Mouse (Mus musculus) CD4-positive helper T cell, adult 2 months (primary cell): ENCODE data around the gene Pxt1.
A peak's percentile ranks its signal among the peaks of the same experiment; 100 is the strongest.

Experiments
- DNase-seq: peaks from one replicate; pipeline ENCODE4 v3.0.0-alpha.2; 2012; ENCODE audit warnings: low read depth, missing footprints, low spot score

The Pxt1 gene

DNA sequence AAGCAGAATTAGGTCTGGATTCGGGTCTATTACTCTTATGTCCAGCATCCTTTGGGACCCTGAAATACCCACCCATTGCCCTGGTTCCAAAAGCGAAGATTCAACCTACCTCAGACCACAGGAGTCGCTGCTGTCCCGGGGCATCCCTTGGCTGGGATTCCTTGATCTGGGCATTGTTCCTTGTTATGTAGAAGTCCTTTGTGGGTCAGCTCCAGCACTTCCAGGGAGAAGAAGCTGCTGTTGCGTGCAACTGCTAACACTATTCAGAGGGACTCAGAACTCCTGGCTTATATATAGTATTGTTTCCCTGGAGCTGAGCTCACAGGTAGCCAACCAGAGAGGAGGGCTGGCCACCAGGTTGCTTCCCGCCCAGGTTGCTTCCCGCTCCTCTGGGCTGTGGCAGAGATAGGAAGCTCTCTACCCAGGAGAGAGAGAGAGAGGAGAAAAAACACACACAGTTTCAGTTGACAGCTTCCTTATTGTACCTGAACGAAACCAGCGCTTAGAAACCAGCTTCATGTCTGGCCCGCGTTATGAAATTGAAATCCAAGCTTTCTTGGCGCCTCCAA, 28.5 kb downstream of the Pxt1 start, which contains the start of gene 4930539E08Rik:
Gene 4930539E08Rik (minus strand): TSS at position 265 of the 569 bp plus-strand sequence.
- DNase-seq = no peak

DNA sequence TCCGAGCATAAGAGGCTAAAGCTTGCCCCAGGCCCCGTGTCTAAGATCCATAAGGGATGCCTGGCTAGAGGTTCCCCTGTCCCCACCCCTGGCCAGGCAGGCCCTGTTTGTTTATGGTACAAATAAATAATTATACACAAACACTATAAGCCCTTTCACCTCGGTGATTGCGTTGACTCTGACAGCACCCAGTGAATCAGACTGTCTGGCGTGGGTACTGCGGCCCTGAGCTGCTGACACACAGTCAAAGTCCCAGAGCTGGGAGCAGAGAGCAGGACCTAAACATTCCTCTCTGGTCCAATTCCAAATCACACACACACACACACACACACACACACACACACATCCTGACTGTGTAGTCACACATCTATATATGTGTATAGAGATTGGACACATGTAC, 29.7 kb downstream of the Pxt1 start:
- no peak for DNase-seq

DNA sequence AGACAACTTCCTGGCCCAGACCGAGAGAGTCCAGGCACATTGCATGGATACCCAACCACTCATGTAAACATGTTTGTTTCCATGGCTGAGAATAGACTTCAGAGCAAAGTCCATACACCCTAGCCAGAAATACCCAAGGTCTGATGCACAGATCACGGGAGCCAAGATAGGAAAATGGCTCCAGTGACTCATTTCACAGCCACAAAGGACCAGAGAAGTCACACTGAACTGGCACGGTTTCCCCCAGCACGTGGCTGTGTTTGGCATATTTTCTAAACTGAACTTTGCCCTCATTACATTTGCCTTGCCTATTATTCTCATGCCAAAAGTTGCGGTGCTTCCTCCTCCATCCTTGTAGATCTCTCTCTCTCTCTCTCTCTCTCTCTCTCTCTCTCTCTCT, 30.4 kb downstream of the Pxt1 start:
- no peak for DNase-seq

DNA sequence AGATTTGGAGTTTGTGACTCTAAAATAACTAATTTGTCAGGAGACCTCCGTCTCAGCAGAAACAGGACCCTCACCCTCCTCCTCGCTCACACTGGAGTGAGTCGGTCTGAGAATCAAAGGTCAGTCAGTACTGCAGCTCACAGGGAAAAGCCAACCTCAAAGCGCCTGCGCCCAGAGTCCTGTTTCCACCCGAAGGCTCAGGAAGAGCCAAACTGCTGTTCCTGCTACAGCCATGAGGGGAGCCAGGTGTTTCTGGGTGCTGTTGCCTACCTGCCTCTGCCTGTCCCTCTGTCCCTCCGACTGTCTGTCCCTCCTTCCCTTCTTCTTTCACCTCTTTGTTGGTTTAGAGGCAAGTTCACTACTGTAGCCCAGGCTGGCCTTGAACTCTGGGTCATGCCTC, 33.5 kb downstream of the Pxt1 start:
- no peak for DNase-seq

DNA sequence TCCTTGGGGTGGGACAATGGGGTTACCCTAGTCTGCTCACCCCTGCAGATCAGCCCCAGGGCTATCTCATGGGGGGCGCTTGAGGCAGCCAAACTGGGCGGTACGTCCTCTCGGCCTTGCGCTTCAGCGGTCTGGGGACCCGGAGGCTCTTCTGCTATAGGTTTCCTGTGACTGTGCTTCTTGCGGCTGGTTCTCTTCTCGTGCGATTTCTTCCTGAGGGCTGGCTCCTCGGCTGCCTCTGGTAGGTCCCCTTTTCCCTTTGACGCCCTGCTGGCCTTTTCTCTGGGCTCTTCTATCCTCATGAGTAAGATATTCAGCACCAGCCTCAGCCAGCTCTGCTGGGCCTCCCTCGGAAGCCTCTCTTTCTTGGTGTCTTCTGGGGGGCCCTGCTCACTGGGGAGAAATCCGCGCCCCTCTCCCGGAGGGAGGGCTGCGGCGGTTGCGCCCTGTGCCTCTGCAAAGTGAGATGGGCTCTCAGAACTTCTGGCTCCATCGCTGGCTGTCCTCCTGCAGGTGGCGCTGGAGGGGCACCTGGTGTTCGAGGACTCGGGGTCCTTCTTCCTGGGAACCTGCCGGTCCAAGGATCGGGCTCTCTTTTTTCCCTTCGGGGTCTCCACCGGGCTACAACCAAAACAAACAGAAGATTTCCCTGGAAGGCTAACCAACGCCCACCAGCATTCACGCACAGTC, 34.2 kb downstream of the Pxt1 start:
- DNase-seq = peak; percentile 50

DNA sequence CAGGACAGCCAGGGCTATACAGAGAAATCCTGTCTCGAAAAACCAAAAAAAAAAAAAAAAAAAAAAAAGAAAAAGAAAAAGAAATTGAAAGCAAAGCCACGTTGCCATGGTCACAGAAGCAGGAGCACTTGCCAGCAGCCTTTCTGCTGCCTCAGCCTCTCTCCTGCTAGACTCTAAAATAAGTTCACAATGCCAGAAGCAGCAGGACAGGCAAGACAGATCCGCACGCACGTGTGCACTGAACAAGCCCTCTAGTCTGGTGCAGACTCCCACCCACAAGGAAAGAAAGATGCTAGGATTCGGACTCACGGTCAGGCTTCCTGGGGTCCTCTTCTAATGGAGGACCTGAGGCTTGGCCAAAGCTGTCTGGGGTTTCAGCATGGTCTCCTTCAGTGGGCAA, 35.7 kb downstream of the Pxt1 start:
- peak; percentile 54 for DNase-seq

DNA sequence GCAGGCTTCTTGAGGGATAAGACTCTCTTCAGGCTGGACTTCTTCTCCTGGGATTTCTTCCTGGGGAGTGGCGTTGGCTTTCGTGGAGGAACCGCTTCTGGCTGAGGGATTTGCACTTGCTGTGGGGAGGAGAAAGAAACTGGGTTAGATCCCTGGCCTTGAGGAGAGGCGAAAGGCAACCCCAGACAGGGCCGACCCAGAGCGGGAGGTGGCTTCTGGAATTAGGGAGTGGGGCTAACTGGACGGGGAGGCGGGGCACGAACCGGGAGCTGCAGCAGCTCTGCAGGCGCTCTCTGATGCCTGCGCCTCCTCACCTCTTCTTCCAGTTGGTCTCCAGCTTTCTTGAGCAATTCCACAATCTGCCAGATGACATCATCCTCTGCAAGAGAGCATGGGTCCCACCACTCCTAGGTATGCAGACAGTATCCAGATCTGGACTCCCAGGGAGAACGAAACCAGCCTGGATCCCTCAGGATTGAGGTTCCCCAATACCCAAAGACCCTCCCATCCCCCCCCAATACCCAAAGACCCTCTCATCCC, 38.2 kb downstream of the Pxt1 start:
- DNase-seq = no peak

DNA sequence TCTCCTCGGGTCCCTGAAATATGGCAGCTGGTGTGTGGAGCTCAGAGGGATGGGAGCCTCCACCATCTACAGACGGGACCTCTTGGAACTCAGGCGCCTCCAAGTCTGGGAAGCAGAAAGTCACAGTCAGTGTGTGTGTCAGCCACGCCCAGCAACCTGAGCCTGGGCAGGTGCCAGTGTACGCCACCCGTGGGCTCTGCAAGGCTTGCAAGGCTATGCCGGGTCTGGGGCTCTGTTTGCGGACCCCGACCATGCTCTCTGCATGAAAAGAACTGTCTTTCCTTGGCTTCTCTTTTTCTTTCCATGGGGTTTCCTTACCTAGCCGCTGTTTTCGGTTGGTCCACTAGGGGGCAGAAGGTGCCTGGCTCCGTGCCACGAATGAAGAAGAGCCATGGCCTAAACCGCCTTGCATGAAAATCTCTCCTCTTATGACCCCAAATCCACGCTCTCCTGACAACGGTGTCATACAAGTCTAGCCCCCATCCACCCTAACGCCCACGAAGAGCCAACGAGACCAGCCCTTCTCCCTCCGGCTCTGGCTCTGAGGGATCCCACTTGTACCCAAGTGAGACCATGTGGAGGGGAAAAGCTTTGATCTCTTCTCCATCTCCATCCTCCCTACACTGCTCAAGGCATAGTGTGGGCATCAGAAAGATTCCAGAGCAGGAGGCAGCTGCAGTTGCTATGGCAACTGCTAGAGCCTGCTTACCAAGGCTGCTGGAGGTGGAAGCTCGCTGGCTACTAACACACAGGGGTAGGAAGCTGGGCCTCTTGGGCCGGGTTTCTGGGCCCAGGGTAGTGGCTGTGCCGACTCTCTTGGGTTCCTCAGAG, 38.9 kb downstream of the Pxt1 start:
- DNase-seq = peak; percentile 66

DNA sequence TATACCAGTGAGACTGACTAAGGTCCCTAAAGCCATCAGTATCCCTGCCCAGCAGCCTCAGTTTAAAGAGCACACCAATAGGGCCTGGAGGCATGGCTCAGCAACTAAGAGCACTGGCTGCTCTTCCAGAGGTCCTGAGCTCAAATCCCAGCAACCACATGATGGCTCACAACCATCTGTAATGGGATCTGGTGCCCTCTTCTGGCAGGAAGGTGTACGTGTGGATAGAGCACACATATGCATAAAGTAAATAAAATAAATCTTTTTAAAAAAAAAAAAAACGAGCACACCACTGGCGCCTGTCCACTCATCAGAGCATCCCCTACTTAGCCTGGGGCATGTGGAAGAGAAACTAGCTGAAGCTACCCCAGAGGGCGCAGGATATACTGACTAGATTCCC, 42.1 kb downstream of the Pxt1 start:
- no peak for DNase-seq

DNA sequence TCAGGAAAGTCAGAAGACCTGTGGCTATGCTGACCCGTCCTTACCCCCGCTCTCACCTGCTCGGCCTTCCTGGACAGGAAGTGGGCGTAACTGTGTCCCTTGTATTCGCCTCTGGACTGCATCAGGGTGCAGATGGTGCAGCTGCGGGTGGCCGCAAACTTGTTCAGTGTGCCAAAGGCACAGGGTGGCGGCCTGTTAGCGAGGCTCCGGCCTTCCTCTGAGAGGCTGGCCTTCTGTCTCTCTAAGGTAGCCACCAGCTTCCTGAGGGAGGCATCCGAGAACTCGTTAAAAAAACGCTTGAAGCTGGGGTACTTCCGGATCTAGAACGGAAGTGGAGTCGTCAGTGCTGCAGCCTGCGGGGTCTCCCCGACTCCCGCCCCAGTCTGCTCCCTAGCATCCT, 44.2 kb downstream of the Pxt1 start:
- no peak for DNase-seq

DNA sequence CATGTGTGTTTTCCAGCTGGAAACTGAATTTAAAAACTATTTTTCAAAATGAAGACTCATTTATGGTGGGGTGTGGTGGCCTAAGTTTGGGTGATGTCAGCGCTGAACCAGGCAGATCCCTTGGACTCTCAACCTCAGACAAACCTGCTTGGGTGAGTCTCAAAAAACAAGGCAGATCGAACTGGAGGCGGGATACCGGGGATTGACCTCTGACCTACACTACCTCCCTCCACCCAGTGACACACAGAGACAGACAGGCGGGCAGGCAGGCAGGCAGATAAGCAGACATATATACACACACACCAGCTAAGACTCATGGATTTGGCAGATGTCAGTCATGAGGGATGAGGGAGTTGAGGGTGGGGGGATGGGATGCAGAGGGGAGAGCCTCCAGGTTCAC, 45.4 kb downstream of the Pxt1 start:
- no peak for DNase-seq

DNA sequence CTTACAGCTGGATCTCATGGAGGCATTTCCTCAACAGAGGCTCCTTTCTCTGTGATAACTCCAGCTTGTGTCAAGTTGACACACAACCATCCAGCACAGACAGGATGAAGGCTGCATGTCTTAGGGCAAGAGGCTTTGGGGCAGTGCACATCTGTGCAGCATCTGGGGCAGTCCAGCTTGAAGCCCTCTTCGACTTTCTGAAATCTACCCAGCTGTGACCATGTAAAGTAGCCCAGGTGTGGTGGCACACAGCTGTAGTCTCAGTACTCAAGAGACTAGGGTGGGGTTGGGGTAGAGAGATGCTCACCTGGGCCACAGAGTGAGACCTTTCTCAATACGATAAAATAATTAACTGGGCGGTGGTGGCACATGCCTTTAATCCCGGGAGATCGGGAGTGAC, 45.8 kb downstream of the Pxt1 start:
- no peak for DNase-seq

DNA sequence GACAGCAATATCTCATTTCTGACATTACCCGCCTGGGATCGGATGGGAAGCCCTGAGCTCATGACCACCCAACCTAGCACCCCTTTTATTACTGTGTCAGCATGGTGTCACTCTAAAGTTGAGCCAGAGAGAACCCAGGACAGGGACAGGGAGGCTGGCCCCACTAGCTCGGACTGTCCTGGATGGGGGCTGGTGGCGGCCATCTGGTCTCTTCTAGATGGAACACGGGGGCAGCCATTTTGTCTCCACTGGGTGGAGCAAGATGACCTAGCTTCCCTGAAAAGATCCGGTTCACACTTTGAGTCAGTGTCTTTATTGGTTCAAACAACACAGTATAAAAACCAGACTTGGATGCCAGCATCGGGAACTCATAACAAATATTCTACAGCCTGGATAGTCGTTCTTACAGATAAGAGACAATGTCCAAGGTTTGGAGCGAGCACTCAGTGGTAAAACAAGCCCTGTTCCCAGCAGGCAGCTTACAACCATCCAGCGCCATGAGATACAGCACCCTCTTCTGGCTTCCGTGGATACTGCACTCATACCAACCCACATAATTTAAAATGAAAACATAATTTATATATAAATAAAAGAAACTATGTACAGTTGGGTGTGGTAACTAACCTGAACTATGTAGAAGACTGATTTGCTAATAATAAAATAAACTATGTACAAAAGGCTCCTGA, 47.4 kb downstream of the Pxt1 start:
- DNase-seq = no peak

DNA sequence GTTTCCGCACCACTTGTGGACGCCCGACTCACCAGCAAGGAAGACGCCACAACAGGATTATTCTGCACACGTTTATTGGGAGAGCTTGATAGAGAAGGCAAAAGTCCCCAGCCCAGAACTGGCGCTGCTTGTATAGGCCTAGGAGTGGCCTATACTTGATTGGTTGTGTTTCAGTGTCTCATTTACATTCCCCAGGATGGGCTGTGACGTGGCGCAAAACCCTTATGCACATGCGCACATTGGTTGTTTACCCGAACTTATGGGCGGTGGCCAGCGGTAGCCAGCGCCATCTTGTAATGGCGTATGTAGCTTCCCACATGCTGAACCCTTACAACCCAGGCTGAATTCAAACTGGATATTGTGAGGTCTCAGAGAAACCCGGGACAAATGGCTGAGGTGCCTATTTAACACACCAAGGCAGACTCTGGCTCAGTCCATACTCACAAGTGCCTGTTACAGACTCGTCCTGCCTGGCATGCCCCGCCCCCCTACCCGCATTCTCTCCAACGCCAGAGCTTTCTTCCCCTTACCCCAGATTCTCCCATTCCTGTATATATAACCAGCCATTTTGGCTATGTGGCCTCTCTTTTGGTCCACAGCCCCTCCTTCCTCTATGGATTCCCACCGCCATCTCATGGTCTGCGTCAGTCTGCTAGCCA, 48.3 kb downstream of the Pxt1 start:
- no peak for DNase-seq

DNA sequence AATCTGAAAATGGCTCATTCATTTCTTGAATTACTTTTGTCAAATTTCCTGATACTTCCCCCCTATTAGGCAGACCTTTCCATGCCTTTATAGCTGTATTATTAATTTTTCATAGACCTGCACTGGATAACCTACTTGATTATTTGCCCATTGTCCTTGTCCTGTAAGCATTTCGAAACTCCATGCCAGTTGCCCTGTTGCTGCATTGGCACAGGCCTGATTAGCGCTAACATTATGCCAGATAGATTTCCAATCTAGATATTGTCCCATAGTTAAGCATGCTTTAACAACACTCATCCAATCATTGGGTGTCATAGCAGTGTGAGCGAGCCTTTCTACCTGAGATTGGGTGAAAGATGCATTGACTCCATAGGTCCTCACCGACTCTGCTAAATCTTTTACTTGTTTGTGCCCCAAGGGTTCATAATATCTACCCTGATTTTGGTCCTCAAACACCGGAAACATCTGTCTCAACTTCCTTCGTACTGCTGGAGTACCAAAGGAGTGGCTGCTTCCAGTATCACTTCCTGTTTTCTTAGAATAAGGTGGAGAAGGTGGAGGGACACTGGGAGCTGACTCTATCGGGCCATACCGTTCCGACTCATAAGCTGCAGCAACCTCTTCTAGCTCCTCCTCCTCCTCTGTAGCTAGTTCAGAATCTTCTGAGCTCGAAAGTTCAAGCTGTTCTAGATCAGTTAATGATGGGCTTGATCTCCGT, 49.4 kb downstream of the Pxt1 start:
- no peak for DNase-seq

DNA sequence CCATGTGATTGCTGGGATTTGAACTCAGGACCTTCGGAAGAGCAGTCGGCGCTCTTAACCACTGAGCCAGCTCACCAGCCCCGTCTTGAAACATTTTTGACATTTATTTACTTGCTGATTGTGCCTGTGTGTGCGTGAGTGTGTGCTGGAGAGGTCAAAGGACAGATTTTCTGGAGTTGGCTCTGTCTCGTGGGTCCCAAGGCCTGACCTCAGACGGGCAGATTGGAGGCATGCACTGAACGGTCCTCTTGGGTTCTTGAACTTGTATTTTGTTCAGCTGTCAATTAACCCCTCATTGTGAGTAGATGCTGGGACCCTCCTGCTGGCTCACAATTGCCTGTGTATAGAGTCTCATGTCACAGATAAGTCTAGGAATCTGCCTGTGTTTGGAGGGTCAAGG, 57.4 kb downstream of the Pxt1 start:
- DNase-seq = no peak

DNA sequence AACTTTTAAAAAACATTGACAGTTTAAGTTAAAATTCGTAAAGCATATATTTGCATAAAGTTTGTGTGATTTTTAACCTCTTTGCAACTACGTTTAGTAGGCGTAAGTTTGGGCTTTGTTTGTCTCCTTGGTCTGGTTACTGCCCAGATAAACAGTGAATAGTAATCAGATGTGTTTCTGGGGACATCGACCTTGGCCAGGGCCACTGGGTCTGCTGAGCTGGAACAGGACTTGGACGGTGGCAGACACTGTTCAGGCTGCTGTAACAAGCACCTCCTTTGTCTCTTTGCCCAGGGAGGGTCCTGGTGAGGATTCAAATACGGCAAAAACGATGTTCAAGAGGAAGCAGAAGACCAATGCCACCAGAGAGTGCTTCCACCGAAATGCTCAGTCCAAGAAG, 58.4 kb downstream of the Pxt1 start:
- DNase-seq = no peak
